Mouse (Mus musculus) urinary bladder, postnatal 36 days (tissue): ENCODE results near the gene Acad12.
A peak's percentile ranks its signal among the peaks of the same experiment; 100 is the strongest.
"Not testable (repeated sequence)": the region's sequence is repeated elsewhere in the genome, so short reads cannot be mapped to it uniquely, and the experiment has no call there.

Source experiments
- DNase-seq, 2 experiments: peaks; one replicate each; pipeline ENCODE4 v3.0.0; 2022; ENCODE audit warnings: low spot score in 2 of 2, mixed read lengths in 1 of 2

The Acad12 gene

GRCm38 (mm10) chr5:121618592-121619513, at the start of gene Acad12:
Gene Acad12, minus strand, starts transcription at chr5:121618938.
- DNase-seq = peak; percentile 72 to 86

- DNase-seq = no peak
These were observed 49.7 kb upstream of the Acad12 start for GRCm38 (mm10) chr5:121668411-121668810.

- no peak for DNase-seq
These were observed 48.3 kb upstream of the Acad12 start for GRCm38 (mm10) chr5:121667067-121667466.

DNA sequence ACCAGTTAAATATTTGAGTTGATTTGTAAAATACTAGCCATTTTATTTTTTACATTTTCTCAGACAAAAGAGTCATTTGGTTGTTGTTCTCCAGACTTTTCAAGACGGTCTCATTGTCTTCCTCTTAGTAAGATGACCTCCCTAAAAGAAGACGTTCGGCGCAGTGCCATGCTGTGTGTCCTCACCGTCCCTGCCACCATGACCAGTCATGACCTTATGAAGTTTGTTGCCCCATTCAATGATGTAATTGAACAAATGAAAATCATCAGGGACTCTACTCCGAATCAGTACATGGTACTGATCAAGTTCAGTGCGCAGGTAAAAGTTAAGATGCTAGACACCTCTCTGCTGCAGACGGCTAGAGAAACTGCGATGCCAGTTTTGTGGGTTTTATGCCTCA, 46.2 kb upstream of the Acad12 start:
- DNase-seq = no peak

DNA sequence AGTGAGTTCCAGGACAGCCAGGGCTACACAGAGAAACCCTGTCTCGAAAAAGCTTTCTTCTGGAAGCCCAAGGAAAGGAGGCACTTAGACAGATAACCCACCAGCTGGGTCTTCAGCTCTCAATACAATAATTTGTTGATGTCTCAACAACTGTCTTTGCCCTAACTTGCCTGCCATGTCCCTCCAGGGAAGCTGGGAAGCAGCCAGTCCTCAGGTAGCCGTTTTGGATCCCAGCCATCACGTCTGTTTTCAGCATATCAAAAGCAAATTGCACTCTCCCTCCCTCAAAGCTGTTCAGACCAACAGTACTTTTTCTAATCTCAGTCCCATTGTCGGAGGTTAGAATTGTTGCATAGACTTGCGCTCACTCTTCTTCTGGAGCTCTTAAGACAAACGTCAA, 45.3 kb upstream of the Acad12 start:
- DNase-seq = no peak

GRCm38 (mm10) chr5:121663456-121663855, 44.7 kb upstream of the Acad12 start:
- no peak for DNase-seq

- DNase-seq = no peak
These were observed 42.8 kb upstream of the Acad12 start for GRCm38 (mm10) chr5:121661494-121661893.

DNA sequence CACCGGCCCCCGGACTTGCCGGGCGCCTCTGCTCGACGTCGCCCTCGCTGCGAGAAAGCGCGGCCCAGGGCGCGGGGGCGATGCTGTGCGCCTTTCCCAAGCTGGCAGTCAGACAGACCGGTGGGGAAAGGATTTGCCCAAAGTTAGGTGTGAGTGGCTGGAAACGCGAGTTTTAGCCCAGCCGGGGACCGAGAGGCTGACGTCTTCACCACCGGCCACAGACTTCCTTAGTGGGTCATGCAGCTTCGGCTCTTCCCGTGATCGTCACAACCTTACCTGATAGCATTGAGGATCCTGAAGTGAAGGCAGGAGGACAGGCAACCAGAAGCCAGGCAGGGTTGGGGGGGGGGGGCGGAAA, 42.1 kb upstream of the Acad12 start:
- DNase-seq = peak in 1 of 2 experiments; percentile 19

- DNase-seq = peak; percentile 90 to 93
These were observed 41.5 kb upstream of the Acad12 start, which contains the start of the genes Acad10 and Brap for GRCm38 (mm10) chr5:121660059-121660896. Gene Acad10, minus strand, starts transcription at chr5:121660514. Gene Brap, plus strand, starts transcription at chr5:121660563.

DNA sequence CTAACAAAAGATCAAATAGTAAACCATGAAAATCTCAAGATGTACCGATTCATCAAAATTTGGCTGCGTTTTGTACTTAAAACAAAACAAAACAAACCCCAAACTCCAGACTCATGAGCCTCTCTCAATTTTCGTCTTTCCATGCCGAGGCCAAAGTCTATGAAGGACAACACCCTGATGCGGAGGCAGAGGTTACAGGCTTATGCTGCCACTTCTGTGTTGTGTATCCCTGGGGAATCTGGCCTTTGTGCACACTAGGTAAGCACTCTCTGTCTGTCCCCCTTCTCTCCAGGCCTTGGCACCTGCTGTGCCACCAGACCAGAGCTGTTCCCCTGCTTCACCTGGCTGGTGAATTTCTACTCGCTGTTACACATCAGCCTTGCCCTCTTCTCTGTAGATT, 38.9 kb upstream of the Acad12 start:
- not testable (repeated sequence) for DNase-seq

DNA sequence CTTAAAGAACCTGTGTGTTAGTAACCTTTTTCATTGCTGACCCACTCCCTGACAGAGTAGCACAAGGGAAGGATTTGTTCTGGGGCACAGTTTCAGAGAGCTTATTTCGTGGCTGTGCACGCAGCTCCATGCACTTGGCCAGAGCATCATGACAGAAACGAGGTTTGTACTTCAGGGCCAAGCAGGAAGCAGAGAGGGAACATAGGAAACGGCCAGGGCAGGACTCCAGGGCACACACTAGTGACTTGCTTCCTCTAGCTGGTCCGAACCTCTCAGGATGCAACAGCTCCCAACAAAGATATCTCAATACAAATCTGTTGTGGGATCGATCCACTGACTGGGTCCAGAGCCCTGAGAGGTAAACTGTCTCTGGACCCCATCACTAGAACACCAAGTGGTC, 38.1 kb upstream of the Acad12 start:
- not testable (repeated sequence) for DNase-seq

DNA sequence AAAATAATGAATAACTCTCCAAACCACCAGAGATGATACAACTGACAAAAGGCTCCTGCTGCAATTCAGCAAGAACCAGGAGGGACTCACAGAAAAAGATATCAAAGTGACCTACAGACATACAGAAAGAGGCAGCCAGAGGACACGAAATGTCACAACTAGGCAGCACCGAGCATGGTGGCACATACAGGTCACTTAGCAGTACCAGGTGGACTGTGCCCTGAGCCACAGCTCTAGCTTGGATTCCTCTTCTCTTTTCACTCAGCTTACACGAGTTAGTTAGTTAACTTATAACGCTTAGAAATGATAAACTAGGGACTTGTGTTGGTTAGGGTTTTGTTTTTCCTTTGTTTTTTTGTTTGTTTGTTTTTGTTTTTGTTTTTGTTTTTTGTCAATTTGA, 35.8 kb upstream of the Acad12 start:
- DNase-seq = no peak

DNA sequence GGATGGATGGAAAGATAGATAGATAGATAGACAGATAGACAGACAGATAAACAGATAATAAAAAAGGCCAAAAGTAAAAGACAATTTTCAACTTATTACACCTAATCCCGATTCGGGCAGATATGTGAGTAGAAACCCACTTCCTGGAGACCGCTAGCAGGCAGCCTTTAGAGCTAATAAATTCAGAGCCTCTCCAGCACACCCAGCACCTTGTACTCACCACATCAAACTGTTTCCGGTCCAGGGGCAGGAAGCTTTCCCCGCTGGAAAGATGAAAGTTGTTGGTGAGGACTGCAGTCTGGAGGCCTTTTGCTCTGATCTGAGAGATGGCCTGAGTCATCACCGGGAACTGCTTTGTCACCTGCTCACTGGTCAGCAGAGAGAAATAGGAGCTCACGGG, 30.4 kb upstream of the Acad12 start:
- DNase-seq = no peak

DNA sequence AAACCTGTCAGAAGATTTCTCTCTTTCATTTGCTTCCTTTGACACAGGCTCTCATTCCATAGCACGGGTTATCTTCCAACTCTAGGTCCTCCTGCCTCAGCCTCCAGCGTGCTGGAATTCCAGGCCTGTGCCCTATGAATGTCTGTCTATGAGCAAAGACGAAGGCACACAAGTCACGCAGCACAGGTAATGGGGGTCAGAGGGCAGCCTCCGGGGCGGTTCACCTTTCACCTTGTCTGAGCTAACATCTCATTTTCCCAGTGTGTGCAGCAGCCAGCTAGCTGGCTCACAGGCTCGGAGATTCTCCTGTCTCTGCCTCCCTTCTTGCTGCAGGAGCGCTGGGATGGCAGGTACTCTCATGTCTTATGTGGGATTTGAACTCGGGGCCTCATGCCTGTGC, 20.9 kb upstream of the Acad12 start:
- no peak for DNase-seq

GRCm38 (mm10) chr5:121637296-121637695, 18.6 kb upstream of the Acad12 start:
- no peak for DNase-seq

GRCm38 (mm10) chr5:121634668-121635067, 15.9 kb upstream of the Acad12 start:
- no peak for DNase-seq

- DNase-seq = no peak
These were observed 14.1 kb upstream of the Acad12 start for GRCm38 (mm10) chr5:121632804-121633203.

GRCm38 (mm10) chr5:121631106-121631647, 12.4 kb upstream of the Acad12 start:
- not testable (repeated sequence) for DNase-seq

- peak; percentile 52 to 71 for DNase-seq
These were observed 9.1 kb upstream of the Acad12 start for GRCm38 (mm10) chr5:121627871-121628270.

DNA sequence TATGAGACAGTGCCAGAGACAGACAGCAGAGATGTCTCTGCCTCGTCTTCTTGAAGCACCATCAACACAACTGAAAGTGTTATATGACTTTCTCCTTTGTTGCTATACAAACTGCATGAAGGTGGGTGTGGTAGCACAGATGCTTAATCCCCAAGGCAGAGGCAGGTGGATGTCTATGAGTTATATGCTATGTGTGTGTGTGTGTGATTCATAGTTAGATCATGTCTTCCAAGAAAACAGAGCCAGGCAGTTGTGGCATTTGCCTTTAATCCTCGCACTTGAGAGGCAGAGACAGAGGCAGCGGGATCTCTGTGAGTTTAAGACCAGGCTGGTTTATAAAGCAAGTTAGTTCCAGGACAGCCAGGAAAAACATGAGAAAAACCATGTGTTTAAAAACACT, 4.5 kb upstream of the Acad12 start:
- no peak for DNase-seq

DNA sequence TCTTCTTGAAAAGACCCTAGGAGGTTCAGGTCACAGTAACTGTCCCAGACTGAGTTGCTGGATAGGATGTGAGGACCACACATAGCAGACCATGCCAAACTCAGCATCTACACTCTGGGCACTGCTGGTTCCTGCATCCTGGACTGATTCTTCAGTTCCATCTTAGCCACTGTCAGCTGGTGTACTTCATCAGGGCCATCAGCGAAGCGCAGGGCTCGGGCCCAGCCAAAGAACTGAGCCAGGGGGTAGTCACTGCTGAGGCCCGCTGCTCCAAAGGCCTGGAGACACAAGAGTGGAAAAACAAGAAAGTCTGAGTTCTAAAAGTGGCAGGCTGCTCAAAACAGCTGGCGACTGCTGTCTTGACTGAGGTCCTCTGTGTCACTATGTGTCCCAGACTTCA, 2.4 kb upstream of the Acad12 start:
- no peak for DNase-seq

GRCm38 (mm10) chr5:121614921-121615320, 3.8 kb downstream of the Acad12 start:
- not testable (repeated sequence) for DNase-seq
